Mouse (Mus musculus) thymus, postnatal 10 days (tissue): ENCODE data around the gene AU022252.
"Not testable (repeated sequence)": the region's sequence is repeated elsewhere in the genome, so short reads cannot be mapped to it uniquely, and the experiment has no call there.

Source experiments
- DNase-seq, 2 experiments: peaks; one replicate each; pipeline ENCODE4 v3.0.0; 2021; ENCODE audit warnings: low spot score in 2 of 2

The AU022252 gene

DNA sequence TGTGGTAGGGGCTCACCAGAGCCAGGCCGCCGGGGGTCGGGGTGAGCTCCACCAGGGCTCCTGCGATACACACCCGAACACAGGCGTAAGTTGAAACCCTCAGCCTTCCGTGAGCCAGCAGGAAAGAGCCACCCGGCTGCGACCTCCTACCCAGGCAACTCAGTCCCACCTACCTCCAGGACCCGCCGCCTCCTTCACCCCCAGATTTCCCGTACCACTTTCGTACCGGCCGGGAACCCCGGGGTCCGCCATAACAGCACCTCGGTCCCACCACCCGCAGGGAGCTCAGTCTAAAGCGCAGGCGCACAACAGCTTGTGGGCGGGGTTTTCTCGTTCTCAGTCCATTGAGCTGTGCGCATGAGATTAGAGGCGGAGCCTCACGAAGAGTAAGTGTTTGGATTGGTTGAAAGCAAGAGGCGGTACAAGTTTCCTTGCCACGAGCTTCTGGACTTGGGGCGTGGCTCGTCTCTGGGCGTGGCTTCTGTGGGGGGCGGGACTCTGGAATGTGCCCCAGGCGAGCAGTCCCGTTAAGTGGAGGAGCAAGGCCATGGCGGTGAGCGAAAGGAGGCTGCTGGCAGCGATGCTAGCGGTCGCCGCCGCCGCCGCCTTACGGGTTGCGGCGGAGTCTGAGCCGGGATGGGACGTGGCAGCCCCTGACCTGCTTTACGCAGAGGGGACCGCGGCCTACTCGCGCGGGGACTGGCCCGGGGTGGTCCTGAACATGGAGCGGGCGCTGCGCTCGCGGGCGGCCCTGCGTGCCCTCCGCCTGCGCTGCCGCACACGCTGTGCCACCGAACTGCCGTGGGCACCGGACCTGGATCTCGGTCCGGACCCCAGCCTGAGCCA, at the start of gene AU022252, which contains the start of gene P3h1:
AU022252 (minus strand) TSS at position 303 of the 846 bp plus-strand sequence.
P3h1 (plus strand) TSS at position 506 of the 846 bp plus-strand sequence.
- DNase-seq: peak; percentile 99

DNA sequence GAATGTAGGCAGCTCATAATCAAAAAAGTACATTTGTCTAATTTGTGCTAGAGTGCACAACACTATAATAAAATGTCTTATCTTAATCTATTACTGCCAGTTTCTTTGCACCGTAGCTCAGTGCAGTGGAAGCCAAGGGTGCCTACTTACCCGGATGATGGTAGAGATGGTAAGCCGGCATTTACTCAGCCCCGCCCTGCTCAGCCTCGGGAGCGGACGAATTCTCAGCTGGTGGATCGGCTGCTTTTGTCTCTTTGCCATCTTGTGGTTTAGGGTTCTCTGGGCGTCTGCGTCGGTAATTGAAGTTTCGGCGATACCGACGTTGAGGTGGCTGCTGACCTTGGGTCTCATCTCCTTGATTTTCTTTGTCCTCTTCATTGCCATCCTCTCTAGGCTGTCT, 46.3 kb upstream of the AU022252 start:
- DNase-seq: not testable (repeated sequence)

DNA sequence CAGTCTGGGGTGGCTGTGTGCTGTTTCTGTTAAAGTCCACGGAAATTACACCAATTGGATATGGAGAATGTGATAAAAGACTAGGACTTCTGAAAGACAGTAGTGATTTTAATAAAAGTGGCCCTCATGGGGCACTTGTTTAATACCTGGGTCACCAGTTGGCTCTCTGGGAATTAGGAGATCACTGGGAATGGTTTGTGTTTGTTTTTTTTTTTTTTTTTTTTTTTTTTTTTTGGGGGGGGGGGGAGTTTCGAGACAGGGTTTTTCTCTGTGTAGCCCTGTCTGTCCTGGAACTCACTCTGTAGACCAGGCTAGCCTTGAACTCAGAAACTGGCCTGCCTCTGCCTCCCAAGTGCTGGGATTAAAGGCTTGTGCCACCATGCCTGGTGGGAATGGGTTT, 43.2 kb upstream of the AU022252 start:
- DNase-seq: no peak

- no peak for DNase-seq
Measured at GRCm38 (mm10) chr4:119275226-119275625, 42.7 kb upstream of the AU022252 start.

GRCm38 (mm10) chr4:119274627-119275026, 42.1 kb upstream of the AU022252 start:
- no peak for DNase-seq

DNA sequence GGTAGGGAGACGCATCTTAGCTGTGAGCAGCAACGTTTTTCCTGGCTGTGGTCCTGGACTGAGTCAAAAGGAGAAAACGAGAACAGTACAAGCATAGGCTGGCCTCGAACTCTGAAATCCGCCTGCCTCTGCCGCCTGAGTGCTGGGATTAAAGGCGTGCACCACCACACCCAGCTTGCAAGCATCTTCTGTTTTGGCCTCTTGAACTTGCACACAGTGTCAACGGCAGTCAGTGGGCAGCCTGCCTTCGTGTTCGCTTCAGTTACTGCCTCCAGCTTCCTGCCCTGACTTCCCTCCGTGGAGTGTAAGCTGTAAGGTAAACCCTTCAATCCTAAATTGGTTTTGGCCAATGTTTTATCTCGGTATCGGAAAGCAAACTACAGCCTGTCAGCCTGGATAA, 34.1 kb upstream of the AU022252 start:
- no peak for DNase-seq

DNA sequence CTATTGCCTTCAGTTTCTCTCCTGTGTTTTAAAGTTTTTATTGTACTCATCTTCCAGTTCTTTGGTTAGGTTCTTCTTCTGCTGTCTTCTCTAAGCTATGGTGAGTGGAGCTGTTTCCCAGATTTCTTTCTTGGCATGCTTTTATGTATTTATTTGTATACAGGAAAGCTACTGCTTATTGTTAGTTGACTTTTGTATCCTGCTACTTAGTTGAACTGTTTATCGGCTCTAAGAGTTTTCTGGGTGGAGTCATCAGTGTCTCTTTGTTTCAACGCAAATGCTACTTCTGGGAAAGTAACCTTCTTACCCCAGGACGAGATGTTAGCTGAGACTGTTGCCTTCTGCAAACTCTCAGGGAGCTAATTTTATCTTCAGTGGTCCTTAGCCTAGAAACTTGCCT, 30.9 kb upstream of the AU022252 start:
- DNase-seq: no peak

- no peak for DNase-seq
Measured at GRCm38 (mm10) chr4:119262483-119262882, 30.0 kb upstream of the AU022252 start.

DNA sequence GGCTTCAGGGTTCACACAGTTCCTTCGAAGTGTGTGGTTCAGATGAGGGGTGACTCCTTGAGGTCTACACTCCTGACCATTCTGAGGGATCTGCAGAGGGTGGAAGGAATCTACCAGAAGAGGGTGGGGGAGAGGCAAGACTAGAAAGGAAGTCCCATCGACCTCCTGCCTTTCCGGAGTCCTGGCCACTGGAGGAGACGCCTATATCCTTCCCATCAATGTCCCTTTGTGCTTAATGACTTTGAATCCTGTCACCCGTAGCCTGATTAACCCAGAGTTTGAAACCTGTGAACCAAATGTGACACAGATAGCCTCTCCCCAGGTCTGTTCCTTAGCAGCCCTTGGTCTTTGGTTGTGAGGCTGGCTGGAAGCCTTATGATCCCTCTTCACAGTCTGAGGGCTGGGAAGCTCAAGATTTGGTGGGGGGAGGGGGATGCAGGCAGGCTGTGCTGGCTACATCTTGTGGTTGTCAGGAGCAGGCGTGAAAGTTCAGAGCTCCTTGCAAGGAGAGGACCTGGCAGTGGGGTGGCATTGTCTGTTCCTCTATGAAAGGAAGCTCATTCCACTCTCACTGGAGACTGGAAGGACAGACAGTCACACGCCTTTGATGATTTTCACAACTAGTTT, 28.7 kb upstream of the AU022252 start:
- DNase-seq: no peak

GRCm38 (mm10) chr4:119259344-119260254, 27.1 kb upstream of the AU022252 start:
- DNase-seq: no peak

DNA sequence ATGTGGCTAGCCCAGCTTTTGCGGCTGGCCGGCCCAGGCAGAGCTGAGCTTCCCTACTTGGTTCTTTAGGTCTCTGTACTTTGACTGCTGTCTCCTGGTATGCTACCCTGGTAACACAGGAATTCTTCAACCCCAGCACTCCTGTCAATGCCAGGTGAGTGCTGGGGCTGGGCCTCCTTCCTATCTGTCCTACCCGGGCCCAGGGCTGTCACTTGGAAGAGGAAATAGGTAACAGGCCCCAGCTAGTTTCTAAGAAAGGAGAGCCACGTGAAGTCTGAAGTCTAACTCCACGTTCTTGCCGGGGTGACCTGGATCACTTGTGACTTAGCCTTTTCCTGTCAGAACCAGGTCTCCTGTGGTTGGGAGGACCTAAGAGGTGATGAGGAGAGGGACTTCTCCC, 24.6 kb upstream of the AU022252 start:
- DNase-seq: no peak

DNA sequence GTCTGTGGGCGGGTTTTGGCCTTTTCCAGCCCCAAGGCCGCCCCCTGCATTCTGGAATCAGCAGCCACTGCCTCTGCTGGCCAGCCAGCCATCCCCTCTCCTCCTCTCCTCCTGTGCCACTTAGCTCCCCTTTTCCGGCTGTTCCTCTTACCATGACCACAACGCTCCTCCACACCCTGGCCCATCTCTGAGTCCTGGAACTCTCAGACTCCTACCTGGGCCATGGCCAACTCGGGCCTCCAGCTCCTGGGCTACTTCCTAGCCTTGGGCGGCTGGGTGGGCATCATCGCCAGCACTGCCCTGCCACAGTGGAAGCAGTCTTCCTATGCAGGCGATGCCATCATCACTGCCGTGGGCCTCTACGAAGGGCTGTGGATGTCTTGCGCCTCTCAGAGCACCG, 22.8 kb upstream of the AU022252 start, which contains the start of gene Cldn19:
Cldn19 (plus strand) TSS at position 64 of the 400 bp plus-strand sequence.
- no peak for DNase-seq

- DNase-seq: no peak
Measured at GRCm38 (mm10) chr4:119254012-119254618, 21.6 kb upstream of the AU022252 start.

DNA sequence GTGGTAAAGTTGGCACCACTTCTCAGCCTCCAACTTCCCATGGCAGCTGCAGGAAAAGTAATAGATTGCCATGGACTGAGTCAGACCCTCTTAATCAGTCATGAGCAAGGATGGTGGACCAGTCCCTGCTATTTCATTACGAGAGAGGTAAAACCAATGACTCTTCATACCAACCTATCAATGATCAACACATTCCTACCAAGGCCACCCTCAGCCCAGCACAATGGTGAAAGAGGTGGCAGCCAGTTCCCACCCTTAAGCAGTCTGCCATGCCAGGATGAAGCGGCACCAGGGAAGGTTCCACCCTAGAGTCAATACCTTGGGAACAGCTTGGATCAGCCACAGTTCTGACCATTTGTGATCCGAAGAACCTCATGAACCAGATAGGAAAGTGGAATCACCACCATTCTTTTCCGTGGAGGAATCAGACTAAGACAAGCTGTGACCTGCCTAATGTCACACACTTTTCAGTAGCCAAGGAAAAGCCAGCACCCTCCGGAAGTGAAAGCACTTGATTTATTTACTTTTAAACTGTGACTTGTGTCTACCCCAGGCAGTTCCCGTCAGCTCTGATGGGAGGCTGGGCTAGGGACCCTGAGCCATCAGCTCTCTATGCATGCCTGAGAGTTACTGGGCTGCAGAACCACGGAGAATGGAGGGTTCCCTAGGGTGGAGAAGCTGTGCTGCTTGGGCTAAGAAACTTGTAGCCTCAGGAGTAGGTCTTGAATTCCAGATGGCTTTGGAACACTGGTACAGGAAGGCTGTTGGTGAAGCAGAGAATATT, 19.7 kb upstream of the AU022252 start:
- DNase-seq: no peak

- DNase-seq: no peak
Measured at GRCm38 (mm10) chr4:119248407-119248965, 16.0 kb upstream of the AU022252 start.

DNA sequence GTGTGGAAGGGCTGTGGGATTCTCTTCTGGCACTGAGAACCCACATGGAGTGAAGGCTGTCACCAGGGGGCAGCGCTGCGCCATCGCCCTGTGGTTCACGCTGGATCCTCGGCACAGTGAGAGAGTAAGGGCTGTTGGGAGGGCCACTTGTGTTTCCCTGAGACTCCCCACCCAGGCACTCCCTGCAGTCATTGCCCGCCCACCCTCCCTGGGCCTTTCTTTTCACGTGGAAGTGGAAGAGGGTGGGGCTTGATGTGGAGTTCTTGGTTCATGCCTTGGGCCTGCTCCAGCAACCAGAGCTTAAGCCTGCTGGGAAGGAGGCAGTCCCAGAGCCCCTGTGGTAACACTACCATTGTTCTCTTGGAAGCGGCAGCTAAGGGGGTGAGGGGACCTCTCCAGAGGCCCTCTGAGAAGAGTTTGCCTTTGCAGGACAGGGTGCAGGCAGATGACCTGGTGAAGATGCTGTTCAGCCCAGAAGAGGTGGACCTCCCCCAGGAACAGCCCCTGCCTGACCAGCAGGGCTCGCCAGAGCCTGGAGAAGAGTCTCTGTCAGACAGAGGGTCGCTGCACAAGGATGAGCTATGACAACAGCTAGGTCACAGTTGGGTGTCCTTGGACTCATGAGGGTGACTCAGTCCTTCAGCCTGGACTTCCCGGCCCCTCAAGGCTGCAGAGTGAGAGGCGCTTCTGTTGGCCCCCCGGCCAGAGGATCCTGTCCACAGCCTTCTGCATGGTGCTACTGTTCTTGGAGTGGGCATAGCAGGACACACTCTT, 15.1 kb upstream of the AU022252 start:
- DNase-seq: peak; percentile 66 to 83

DNA sequence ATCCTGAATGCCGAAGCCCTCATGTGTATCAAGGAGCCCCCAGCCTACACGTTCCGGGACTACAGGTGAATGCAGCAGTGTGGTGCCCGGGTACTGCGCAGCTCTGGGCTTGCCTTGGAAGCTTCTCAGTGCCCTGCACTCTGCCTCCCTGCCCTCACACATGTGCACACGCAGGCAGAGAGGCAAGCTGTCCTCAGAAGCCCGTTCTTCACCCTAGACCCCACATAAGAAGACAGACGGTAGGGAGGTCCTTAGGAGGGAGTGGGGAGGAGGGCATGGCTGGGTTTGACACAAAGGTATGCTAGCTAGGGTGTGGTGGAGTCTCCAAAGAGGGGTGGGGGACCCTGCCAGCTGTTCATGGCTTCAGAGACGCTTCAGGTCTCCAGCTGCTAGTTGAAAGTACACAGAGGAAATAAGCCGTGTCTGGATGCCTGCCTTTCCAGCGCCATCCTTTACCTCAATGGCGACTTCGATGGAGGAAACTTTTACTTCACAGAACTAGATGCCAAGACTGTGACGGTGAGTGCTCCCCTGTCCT, 14.2 kb upstream of the AU022252 start:
- peak; percentile 21 to 35 for DNase-seq

DNA sequence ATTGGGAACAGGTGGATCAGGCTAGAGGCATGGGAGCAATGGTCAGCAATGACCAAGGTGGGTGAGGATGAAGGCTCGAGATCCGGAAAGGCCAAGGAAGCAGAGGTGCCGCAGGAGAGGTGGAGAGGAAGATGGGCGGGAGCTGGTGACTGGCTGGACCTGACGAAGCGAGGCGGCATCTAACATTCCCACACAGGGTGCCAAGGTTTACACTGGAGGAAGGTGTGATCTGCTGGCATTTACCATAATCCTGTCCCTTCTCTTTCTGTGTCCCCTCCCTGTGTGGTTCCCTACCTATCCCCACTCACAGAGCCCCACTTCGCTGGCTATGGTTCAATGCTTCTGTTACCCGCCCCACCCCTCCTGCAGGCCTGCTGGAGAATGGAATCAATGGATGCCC, 13.4 kb upstream of the AU022252 start:
- DNase-seq: no peak

- DNase-seq: no peak
Measured at GRCm38 (mm10) chr4:119245556-119245955, 13.0 kb upstream of the AU022252 start.
